Mouse (Mus musculus) olfactory bulb, adult 2 months (tissue): ENCODE measurements around the gene Hoxc8.

Source experiments
- CTCF ChIP-seq: fragments of 200-500 bp; IDR thresholded peaks from 2 replicates; pipeline ENCODE4 v1.5.1; 2012; ENCODE audit warnings: low read depth, mild to moderate bottlenecking, low read length, moderate library complexity; ENCODE audit not compliant: insufficient read depth
- POLR2A ChIP-seq: fragments of 200-500 bp; IDR thresholded peaks from 2 replicates; pipeline ENCODE4 v1.6.1; 2012; ENCODE audit warnings: mild to moderate bottlenecking, low read depth, low read length, moderate library complexity; ENCODE audit not compliant: insufficient read depth

GRCm38 (mm10) chr15:102987124-102987833 is 3.1 kb upstream of the Hoxc8 start:
- peak; percentile 81 for TF ChIP-seq CTCF
- no peak for TF ChIP-seq POLR2A
